Mouse (Mus musculus) neural tube, embryonic 14.5 days (tissue): Measurements from ENCODE around the gene Ddx51. TPM values are rescaled to one million over a fixed set of nuclear protein-coding genes. Genes with fewer than 3 reads are reported as not detected.

Experiments
- ATAC-seq: fragments of 200-750 bp; cut with Nextera tagmentation; 2 replicates; pipeline ENCODE4 v1.8.0; 2017; ENCODE audit warnings: low read depth, mild to moderate bottlenecking, moderate TSS enrichment, moderate library complexity
- H3K27ac ChIP-seq: fragments of 300-500 bp; sonication (generic); 2 replicates; pipeline ENCODE4 v1.5.1; 2014; ENCODE audit warnings: low read depth, mild to moderate bottlenecking, control low read depth, low read length, moderate library complexity, mixed read lengths
- H3K27me3 ChIP-seq: fragments of 300-500 bp; sonication (generic); 2 replicates; pipeline ENCODE4 v1.6.1; 2014; ENCODE audit warnings: low read length; ENCODE audit not compliant: control insufficient read depth, insufficient read depth
- H3K36me3 ChIP-seq: fragments of 300-500 bp; sonication (generic); 2 replicates; pipeline ENCODE4 v1.6.1; 2014; ENCODE audit warnings: low read length, mixed read lengths; ENCODE audit not compliant: control insufficient read depth, insufficient read depth
- H3K4me1 ChIP-seq: fragments of 300-500 bp; sonication (generic); 2 replicates; pipeline ENCODE4 v1.6.1; 2014; ENCODE audit warnings: low read length; ENCODE audit not compliant: control insufficient read depth, insufficient read depth
- H3K4me2 ChIP-seq: fragments of 300-500 bp; sonication (generic); 2 replicates; pipeline ENCODE4 v1.6.1; 2014; ENCODE audit warnings: mild to moderate bottlenecking, low read depth, low read length, control low read depth
- H3K4me3 ChIP-seq: fragments of 300-500 bp; sonication (generic); 2 replicates; pipeline ENCODE4 v1.5.1; 2014; ENCODE audit warnings: low read depth, low read length, control low read depth, mixed read lengths
- H3K9ac ChIP-seq: fragments of 300-500 bp; sonication (generic); replicated peaks from 2 replicates; pipeline ENCODE4 v1.6.1; 2014; ENCODE audit warnings: low read depth, mild to moderate bottlenecking, control low read depth, low read length, mixed read lengths
- H3K9me3 ChIP-seq: fragments of 300-500 bp; sonication (generic); 2 replicates; pipeline ENCODE4 v1.6.1; 2016; ENCODE audit warnings: low read length; ENCODE audit not compliant: control insufficient read depth
- WGBS: fragments of 180-500 bp; shearing (Covaris S2); extraction: QIAGEN DNeasy Blood & Tissue Kit; methylation state at CpG from one replicate; pipeline ENCODE4 v1.1.7; 2014; 5-methylcytosine and 5-hydroxymethylcytosine counted together
- polyA plus RNA-seq: library from polyadenylated mRNA; unstranded; fragments of >200 nt; fragmentation: Nextera tagmentation; extraction: Ambion mirVana; gene quantifications from 2 replicates; pipeline ENCODE4 v1.2.1, GENCODE M21; 2014

Gene Ddx51
- polyA plus RNA-seq, 1 experiment from 2014 or later, result 16.4 TPM

DNA sequence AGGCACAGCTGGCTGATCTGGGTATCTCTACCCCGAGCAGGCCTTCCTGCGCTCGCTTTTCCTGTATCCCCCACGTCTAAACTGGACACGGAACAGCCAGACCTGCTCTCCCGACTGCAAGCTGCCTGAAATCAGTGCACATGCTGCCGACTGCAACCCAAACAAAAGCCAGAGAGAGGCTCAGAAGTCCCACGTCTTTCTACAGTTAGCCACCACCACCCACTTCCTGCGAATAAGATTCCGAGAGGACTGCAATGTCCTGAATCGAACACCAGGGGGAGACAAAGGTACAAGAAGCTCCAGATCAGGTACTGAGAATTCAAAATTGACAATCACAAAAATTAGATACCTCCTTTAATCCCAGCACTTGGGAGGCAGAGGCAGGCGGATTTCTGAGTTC is 13.8 kb upstream of the Ddx51 start:
- H3K4me2 ChIP-seq, result no peak overlapping the region
- no peak overlapping the region for H3K9ac ChIP-seq
- no peaks in the 10 kb centered on the region for H3K4me1 ChIP-seq
- 27% methylated on average over 12 of the region's 12 CpGs for WGBS
- no peaks in the 10 kb centered on the region for H3K9me3 ChIP-seq
- no peaks in the 10 kb centered on the region for H3K36me3 ChIP-seq
- no peak overlapping the region for H3K27ac ChIP-seq
- no peaks in the 10 kb centered on the region for H3K27me3 ChIP-seq
- no peak overlapping the region for H3K4me3 ChIP-seq
- no peak for ATAC-seq

DNA sequence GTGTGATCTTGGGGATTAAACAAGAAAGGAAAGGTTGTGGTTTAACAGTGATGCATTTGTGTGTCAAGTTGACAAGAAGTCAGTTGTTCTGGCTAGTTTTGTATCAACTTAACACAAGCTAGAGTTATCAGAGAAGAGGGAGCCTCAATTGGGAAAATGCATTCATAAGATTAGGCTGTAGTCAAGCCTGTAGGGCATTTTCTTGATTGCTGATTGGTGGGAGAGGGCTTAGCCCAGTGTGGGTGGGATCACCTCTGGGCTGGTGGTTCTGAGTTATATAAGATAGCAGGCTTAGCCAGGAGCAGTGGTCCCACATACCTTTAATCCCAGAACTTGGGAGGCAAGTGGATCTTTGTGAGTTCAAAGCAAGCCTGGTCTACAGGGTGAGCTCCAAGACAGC is 6.9 kb upstream of the Ddx51 start:
- no peak overlapping the region for H3K27ac ChIP-seq
- ATAC-seq, result no peak

DNA sequence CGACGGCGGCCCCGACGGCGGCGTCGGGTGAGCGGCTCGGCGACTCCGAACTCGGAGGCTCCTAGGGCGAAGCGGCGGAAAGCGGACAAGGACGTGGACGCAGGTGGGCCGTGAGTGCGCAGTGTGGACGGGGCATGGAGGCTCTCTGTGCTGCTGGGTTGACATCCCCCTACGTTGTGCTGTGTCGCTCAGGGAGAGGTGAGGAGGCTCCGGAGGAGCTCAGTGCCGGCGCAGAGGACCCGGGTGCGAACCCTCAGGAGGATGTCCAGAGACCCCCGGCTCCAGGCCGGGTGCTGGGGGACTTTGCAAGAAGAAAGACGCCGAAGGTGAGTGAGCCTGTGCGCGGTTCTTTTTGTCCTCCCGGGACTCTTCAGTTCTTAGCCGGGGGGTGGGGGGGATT is 435 bp downstream of the Ddx51 start:
- Histone ChIP-seq H3K4me3 (peak overlapping the region; percentile 79), H3K4me1 (peaks cover 9% of the 10 kb centered on the region), H3K27ac (no peak overlapping the region), H3K4me2 (peak overlapping the region; percentile 89), H3K36me3 (peaks cover 58% of the 10 kb centered on the region), H3K27me3 (no peaks in the 10 kb centered on the region), H3K9me3 (no peaks in the 10 kb centered on the region), H3K9ac (peak overlapping the region; percentile 70)
- 2% methylated on average over 35 of the region's 37 CpGs for WGBS
- peak; percentile 57 for ATAC-seq

More for the DNA sequence above, 6.9 kb upstream of the Ddx51 start:
- Histone ChIP-seq H3K9ac (no peak overlapping the region), H3K27me3 (no peaks in the 10 kb centered on the region), H3K36me3 (peaks cover 39% of the 10 kb centered on the region), H3K4me1 (no peaks in the 10 kb centered on the region), H3K4me2 (no peak overlapping the region), H3K9me3 (no peaks in the 10 kb centered on the region), H3K4me3 (no peak overlapping the region)

DNA sequence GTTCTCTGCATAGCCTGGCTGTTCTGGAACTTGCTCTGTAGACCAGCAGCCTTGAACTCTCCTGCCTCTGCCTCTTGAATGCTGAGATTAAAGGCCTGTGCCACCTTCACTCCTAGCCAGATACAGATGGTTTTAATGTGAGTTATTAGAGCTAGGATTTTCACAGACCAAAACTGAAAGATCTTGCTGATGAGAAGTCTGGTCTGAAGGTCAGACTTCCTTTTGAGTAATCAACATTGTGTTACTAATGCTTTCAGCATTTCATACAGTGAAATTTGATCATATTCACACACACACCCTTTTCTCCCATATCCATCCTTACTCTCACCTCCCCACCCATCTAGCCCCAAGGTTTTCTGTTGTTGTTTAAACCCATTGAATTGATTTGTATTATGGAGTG is 6.4 kb downstream of the Ddx51 start:
- Histone ChIP-seq H3K27ac (no peak overlapping the region), H3K4me2 (no peak overlapping the region), H3K27me3 (no peaks in the 10 kb centered on the region), H3K36me3 (peaks cover 75% of the 10 kb centered on the region), H3K9ac (no peak overlapping the region), H3K9me3 (no peaks in the 10 kb centered on the region), H3K4me3 (no peak overlapping the region), H3K4me1 (peaks cover under 1% of the 10 kb centered on the region; the same call in 1 of the 2 replicates)
- ATAC-seq, result no peak

DNA sequence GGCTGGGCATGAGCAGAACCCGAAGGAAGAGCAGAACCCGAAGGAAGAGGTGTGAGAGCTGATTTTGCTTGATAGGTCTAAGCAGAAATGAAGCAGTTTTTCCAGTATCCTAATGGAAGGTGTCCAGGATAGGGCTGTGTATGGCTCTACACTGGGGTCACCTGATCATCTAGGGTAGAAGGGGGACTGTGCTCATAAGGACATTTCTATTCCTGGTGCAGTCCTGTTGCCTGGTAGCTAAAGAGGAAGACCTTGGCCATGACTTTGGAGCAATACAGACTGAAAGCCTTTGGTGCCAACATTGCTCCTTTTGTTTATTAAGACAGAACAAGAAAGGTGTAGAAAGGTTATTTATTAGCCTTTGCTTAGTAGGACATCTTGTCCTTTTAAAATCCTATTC is 10.8 kb downstream of the Ddx51 start:
- Histone ChIP-seq H3K36me3 (peaks cover 65% of the 10 kb centered on the region), H3K9me3 (no peaks in the 10 kb centered on the region), H3K27me3 (no peaks in the 10 kb centered on the region), H3K4me3 (no peak overlapping the region), H3K27ac (no peak overlapping the region), H3K4me1 (no peaks in the 10 kb centered on the region), H3K4me2 (no peak overlapping the region), H3K9ac (no peak overlapping the region)
- WGBS, result 88% methylated on average over 2 of the region's 2 CpGs
- no peak for ATAC-seq

DNA sequence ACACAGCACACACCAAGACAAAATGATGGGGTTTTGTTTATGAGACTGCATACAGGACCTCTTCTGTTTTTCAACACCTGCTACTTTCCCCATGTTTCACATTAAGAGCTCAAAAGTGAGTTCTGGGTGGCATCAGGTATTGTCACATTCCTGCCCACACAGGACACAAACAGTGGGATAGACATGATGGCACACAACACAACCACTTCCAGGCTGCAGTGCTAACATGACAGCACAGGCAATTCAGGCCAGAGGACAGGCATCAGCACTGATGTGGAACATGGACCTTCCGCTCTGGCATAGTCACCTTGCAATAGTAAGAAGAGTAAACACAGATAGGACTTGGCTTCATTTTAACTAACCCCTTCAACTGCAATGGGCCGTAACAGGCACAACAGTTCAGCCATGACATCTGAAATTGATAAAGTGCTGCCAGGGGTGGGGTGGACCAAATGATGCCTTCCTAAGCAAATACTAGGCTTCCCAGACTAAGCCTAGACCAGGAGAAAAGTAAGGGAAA is 11.6 kb downstream of the Ddx51 start:
- WGBS, result 98% methylated on average over 2 of the region's 2 CpGs
- ATAC-seq, result no peak
- no peaks in the 10 kb centered on the region for H3K4me1 ChIP-seq
- H3K4me2 ChIP-seq, result no peak overlapping the region
- no peaks in the 10 kb centered on the region for H3K27me3 ChIP-seq
- H3K9me3 ChIP-seq, result no peaks in the 10 kb centered on the region
- H3K4me3 ChIP-seq, result no peak overlapping the region
- peaks cover 64% of the 10 kb centered on the region for H3K36me3 ChIP-seq
- no peak overlapping the region for H3K9ac ChIP-seq
- no peak overlapping the region for H3K27ac ChIP-seq

DNA sequence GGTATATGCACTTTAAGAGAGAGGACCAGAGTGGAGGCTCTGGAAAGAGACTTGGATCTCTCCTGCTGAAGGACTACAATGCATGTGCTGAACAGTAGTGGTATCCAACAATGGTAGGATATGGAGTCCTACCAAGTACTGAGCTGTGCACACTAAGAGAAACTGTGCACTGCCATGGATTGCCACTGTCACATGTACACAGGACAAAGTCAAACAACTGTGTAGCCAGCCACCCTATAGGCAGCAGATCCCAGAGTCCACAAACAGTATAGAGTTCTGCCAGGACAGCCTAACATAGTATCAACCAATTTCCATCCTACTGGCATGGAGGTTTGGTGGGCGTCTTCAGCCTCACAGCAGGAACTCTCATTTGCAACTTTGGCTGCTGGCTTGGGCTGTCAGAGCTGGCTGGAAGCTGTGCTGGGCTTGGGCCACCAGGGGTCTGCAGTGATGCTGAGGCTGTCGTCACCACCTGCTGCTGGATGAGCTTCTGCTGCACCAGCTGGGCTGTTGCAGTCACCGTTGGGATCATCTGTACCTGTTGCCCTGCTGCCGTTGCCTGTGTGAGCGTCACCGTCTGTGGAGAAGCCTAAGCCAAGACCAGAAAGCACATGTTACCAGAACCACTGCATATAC is 12.4 kb downstream of the Ddx51 start:
- H3K27me3 ChIP-seq, result no peaks in the 10 kb centered on the region
- ATAC-seq, result no peak
- H3K9ac ChIP-seq, result no peak overlapping the region
- peaks cover 66% of the 10 kb centered on the region for H3K36me3 ChIP-seq
- H3K4me3 ChIP-seq, result no peak overlapping the region
- no peak overlapping the region for H3K27ac ChIP-seq
- H3K4me2 ChIP-seq, result no peak overlapping the region
- H3K4me1 ChIP-seq, result no peaks in the 10 kb centered on the region
- WGBS, result 63% methylated on average over 6 of the region's 6 CpGs
- no peaks in the 10 kb centered on the region for H3K9me3 ChIP-seq

DNA sequence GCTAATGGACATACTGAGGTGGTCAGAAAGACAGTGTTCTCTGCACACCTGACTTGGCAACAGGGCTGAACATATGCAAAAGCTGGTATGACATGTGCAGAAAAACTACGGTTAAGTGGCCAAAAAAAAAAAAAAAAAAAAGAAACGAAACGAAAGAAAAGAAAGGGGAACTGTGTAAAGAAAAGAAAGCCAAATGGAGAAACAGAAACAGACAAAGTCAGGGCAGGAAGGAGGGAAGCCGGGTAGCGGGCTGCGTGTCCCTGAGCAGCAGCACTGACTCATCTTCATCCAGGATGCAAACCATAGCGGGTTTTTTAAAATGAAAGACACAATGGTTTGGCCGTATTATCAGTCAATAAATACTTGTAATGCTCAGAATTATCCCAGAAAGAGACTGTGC is 28.8 kb downstream of the Ddx51 start:
- no peak for ATAC-seq
- no peaks in the 10 kb centered on the region for H3K9me3 ChIP-seq
- H3K4me2 ChIP-seq, result no peak overlapping the region
- no peak overlapping the region for H3K27ac ChIP-seq
- no peak overlapping the region for H3K4me3 ChIP-seq
- H3K4me1 ChIP-seq, result no peaks in the 10 kb centered on the region
- H3K9ac ChIP-seq, result no peak overlapping the region
- 98% methylated on average over 7 of the region's 8 CpGs for WGBS
- no peaks in the 10 kb centered on the region for H3K27me3 ChIP-seq
- peaks cover 88% of the 10 kb centered on the region for H3K36me3 ChIP-seq

DNA sequence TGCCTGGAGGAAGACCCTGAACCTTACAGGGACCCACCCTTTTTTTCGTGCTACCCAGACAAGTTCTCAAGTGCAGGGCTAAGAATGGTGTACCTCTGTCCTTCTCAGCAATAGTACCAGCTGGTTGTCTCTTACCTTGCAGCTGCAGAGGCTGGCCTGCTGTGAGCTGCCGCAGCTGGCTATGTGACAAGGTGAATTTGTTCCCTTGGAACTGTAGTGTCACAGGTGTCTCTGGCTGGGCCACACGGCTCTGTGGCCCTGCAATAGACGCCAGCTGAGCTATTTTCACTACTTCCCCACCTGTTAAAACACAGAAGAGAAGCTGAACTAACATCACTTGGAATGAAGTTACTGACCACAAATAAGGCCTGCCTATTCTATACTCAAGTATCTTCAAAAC is 45.4 kb downstream of the Ddx51 start:
- no peaks in the 10 kb centered on the region for H3K4me1 ChIP-seq
- no peaks in the 10 kb centered on the region for H3K27me3 ChIP-seq
- no peak for ATAC-seq
- H3K27ac ChIP-seq, result no peak overlapping the region
- H3K9me3 ChIP-seq, result no peaks in the 10 kb centered on the region
- no peak overlapping the region for H3K4me2 ChIP-seq
- peaks cover 91% of the 10 kb centered on the region for H3K36me3 ChIP-seq
- H3K4me3 ChIP-seq, result no peak overlapping the region
- WGBS, result 86% methylated on average over 4 of the region's 4 CpGs
- no peak overlapping the region for H3K9ac ChIP-seq
